Mouse (Mus musculus): ENCODE results near the gene Hnrnpd. TPM values are rescaled to one million over a fixed set of nuclear protein-coding genes. Genes with fewer than 3 reads are reported as not detected.

Gene Hnrnpd
- polyA plus RNA-seq, 1 experiment, result 78.3 TPM

GRCm38 (mm10) chr5:99973941-99974340, 4.8 kb downstream of the Hnrnpd start:
- H3K4me3 ChIP-seq (ENCODE audit: extremely low read depth, insufficient read depth, insufficient read length), result no peak overlapping the region
- no peaks in the 10 kb centered on the region for H3K27me3 ChIP-seq (ENCODE audit: control insufficient read depth, insufficient read depth, low read length)
- H3K4me1 ChIP-seq (ENCODE audit: control insufficient read depth, insufficient read depth, insufficient read length), result peaks cover 13% of the 10 kb centered on the region
- WGBS, result 8% methylated on average over 2 of the region's 2 CpGs
- DNase-seq (ENCODE audit: low read depth in 1 of 2, low spot score in 2 of 2), result no peak
- H3K27ac ChIP-seq (ENCODE audit: insufficient read depth, low read length), result no peak overlapping the region
- TF ChIP-seq CTCF (IDR thresholded peaks at IDR 0.05; ENCODE audit: extremely low read depth, insufficient read depth, insufficient read length, insufficient replicate concordance) (no peak), POLR2A (IDR thresholded peaks at IDR 0.05; ENCODE audit: low read depth, low read length) (no peak)
- peaks cover 2% of the 10 kb centered on the region; the same call in 1 of the 2 replicates for H3K36me3 ChIP-seq (ENCODE audit: control insufficient read depth, insufficient read depth, low read length)

GRCm38 (mm10) chr5:99959960-99960359, 18.8 kb downstream of the Hnrnpd start:
- no peaks in the 10 kb centered on the region for H3K4me1 ChIP-seq (ENCODE audit: control insufficient read depth, insufficient read depth, insufficient read length)
- 79% methylated on average over 2 of the region's 2 CpGs for WGBS
- no peak overlapping the region for H3K4me3 ChIP-seq (ENCODE audit: extremely low read depth, insufficient read depth, insufficient read length)
- no peaks in the 10 kb centered on the region for H3K27me3 ChIP-seq (ENCODE audit: control insufficient read depth, insufficient read depth, low read length)
- TF ChIP-seq CTCF (IDR thresholded peaks at IDR 0.05; ENCODE audit: extremely low read depth, insufficient read depth, insufficient read length, insufficient replicate concordance), result no peak
- no peak for TF ChIP-seq POLR2A (IDR thresholded peaks at IDR 0.05; ENCODE audit: low read depth, low read length)
- no peak overlapping the region for H3K27ac ChIP-seq (ENCODE audit: insufficient read depth, low read length)
- no peak for DNase-seq (ENCODE audit: low read depth in 1 of 2, low spot score in 2 of 2)
- peaks cover 28% of the 10 kb centered on the region for H3K36me3 ChIP-seq (ENCODE audit: control insufficient read depth, insufficient read depth, low read length)

- Histone ChIP-seq H3K4me3 (ENCODE audit: extremely low read depth, insufficient read depth, insufficient read length) (no peak overlapping the region), H3K27me3 (ENCODE audit: control insufficient read depth, insufficient read depth, low read length) (no peaks in the 10 kb centered on the region), H3K36me3 (ENCODE audit: control insufficient read depth, insufficient read depth, low read length) (peaks cover 29% of the 10 kb centered on the region), H3K4me1 (ENCODE audit: control insufficient read depth, insufficient read depth, insufficient read length) (no peaks in the 10 kb centered on the region), H3K27ac (ENCODE audit: insufficient read depth, low read length) (no peak overlapping the region)
- WGBS, result 93% methylated on average over 2 of the region's 2 CpGs
- TF ChIP-seq CTCF (IDR thresholded peaks at IDR 0.05; ENCODE audit: extremely low read depth, insufficient read depth, insufficient read length, insufficient replicate concordance) (no peak), POLR2A (IDR thresholded peaks at IDR 0.05; ENCODE audit: low read depth, low read length) (no peak)
- no peak for DNase-seq (ENCODE audit: low read depth in 1 of 2, low spot score in 2 of 2)
These were observed 19.4 kb downstream of the Hnrnpd start for GRCm38 (mm10) chr5:99959236-99959936.

- DNase-seq (ENCODE audit: low read depth in 1 of 2, low spot score in 2 of 2), result no peak
- H3K4me3 ChIP-seq (ENCODE audit: extremely low read depth, insufficient read depth, insufficient read length), result no peak overlapping the region
- 98% methylated on average over 1 of the region's 1 CpGs for WGBS
- peaks cover 25% of the 10 kb centered on the region for H3K36me3 ChIP-seq (ENCODE audit: control insufficient read depth, insufficient read depth, low read length)
- H3K27me3 ChIP-seq (ENCODE audit: control insufficient read depth, insufficient read depth, low read length), result no peaks in the 10 kb centered on the region
- H3K4me1 ChIP-seq (ENCODE audit: control insufficient read depth, insufficient read depth, insufficient read length), result no peaks in the 10 kb centered on the region
- H3K27ac ChIP-seq (ENCODE audit: insufficient read depth, low read length), result no peak overlapping the region
- TF ChIP-seq POLR2A (IDR thresholded peaks at IDR 0.05; ENCODE audit: low read depth, low read length) (no peak), CTCF (IDR thresholded peaks at IDR 0.05; ENCODE audit: extremely low read depth, insufficient read depth, insufficient read length, insufficient replicate concordance) (no peak)
These were observed 20.1 kb downstream of the Hnrnpd start for GRCm38 (mm10) chr5:99958666-99959065.

- Histone ChIP-seq H3K4me3 (ENCODE audit: extremely low read depth, insufficient read depth, insufficient read length) (no peak overlapping the region), H3K4me1 (ENCODE audit: control insufficient read depth, insufficient read depth, insufficient read length) (no peaks in the 10 kb centered on the region), H3K27ac (ENCODE audit: insufficient read depth, low read length) (no peak overlapping the region), H3K27me3 (ENCODE audit: control insufficient read depth, insufficient read depth, low read length) (no peaks in the 10 kb centered on the region), H3K36me3 (ENCODE audit: control insufficient read depth, insufficient read depth, low read length) (peaks cover 6% of the 10 kb centered on the region)
- DNase-seq (ENCODE audit: low read depth in 1 of 2, low spot score in 2 of 2), result no peak
- no peak for TF ChIP-seq POLR2A (IDR thresholded peaks at IDR 0.05; ENCODE audit: low read depth, low read length)
- TF ChIP-seq CTCF (IDR thresholded peaks at IDR 0.05; ENCODE audit: extremely low read depth, insufficient read depth, insufficient read length, insufficient replicate concordance), result no peak
- 70% methylated on average over 1 of the region's 1 CpGs for WGBS
These were observed 24.9 kb downstream of the Hnrnpd start for GRCm38 (mm10) chr5:99953883-99954282.

- peaks cover 1% of the 10 kb centered on the region; the same call in 1 of the 2 replicates for H3K36me3 ChIP-seq (ENCODE audit: control insufficient read depth, insufficient read depth, low read length)
- no peak for DNase-seq (ENCODE audit: low read depth in 1 of 2, low spot score in 2 of 2)
- H3K27me3 ChIP-seq (ENCODE audit: control insufficient read depth, insufficient read depth, low read length), result no peaks in the 10 kb centered on the region
- H3K27ac ChIP-seq (ENCODE audit: insufficient read depth, low read length), result no peak overlapping the region
- no peaks in the 10 kb centered on the region for H3K4me1 ChIP-seq (ENCODE audit: control insufficient read depth, insufficient read depth, insufficient read length)
- H3K4me3 ChIP-seq (ENCODE audit: extremely low read depth, insufficient read depth, insufficient read length), result no peak overlapping the region
- TF ChIP-seq CTCF (IDR thresholded peaks at IDR 0.05; ENCODE audit: extremely low read depth, insufficient read depth, insufficient read length, insufficient replicate concordance) (no peak), POLR2A (IDR thresholded peaks at IDR 0.05; ENCODE audit: low read depth, low read length) (no peak)
- 94% methylated on average over 5 of the region's 5 CpGs for WGBS
These were observed 26.2 kb downstream of the Hnrnpd start for GRCm38 (mm10) chr5:99952513-99952912.

GRCm38 (mm10) chr5:99941776-99942502, 36.8 kb downstream of the Hnrnpd start:
- H3K4me1 ChIP-seq (ENCODE audit: control insufficient read depth, insufficient read depth, insufficient read length), result no peaks in the 10 kb centered on the region
- H3K4me3 ChIP-seq (ENCODE audit: extremely low read depth, insufficient read depth, insufficient read length), result no peak overlapping the region
- TF ChIP-seq CTCF (IDR thresholded peaks at IDR 0.05; ENCODE audit: extremely low read depth, insufficient read depth, insufficient read length, insufficient replicate concordance) (no peak), POLR2A (IDR thresholded peaks at IDR 0.05; ENCODE audit: low read depth, low read length) (no peak)
- H3K27ac ChIP-seq (ENCODE audit: insufficient read depth, low read length), result no peak overlapping the region
- no peaks in the 10 kb centered on the region for H3K27me3 ChIP-seq (ENCODE audit: control insufficient read depth, insufficient read depth, low read length)
- 89% methylated on average over 10 of the region's 10 CpGs for WGBS
- H3K36me3 ChIP-seq (ENCODE audit: control insufficient read depth, insufficient read depth, low read length), result no peaks in the 10 kb centered on the region
- DNase-seq (ENCODE audit: low read depth in 1 of 2, low spot score in 2 of 2), result no peak

Data from spleen, adult 2 months (tissue).